Mouse (Mus musculus): Measurements from ENCODE around the gene Crygn.
"Not testable (repeated sequence)": the region's sequence is repeated elsewhere in the genome, so short reads cannot be mapped to it uniquely, and the experiment has no call there.

Gene Crygn

GRCm38 (mm10) chr5:24757816-24758215, at the start of gene Crygn:
Crygn (minus strand) TSS chr5:24758008.
- no peak for DNase-seq

- DNase-seq, result no peak
Observed at GRCm38 (mm10) chr5:24805222-24805621, 47.4 kb upstream of the Crygn start.

GRCm38 (mm10) chr5:24804661-24805060, 46.9 kb upstream of the Crygn start:
- no peak for DNase-seq

GRCm38 (mm10) chr5:24801841-24802624, 44.2 kb upstream of the Crygn start:
- DNase-seq, result no peak

GRCm38 (mm10) chr5:24800416-24800815, 42.6 kb upstream of the Crygn start:
- no peak for DNase-seq

- DNase-seq, result no peak
Observed at GRCm38 (mm10) chr5:24798639-24799038, 40.8 kb upstream of the Crygn start.

- DNase-seq, result no peak
Observed at GRCm38 (mm10) chr5:24797858-24798257, 40.0 kb upstream of the Crygn start.

GRCm38 (mm10) chr5:24792961-24793360, 35.2 kb upstream of the Crygn start:
- DNase-seq, result no peak

GRCm38 (mm10) chr5:24782957-24783356, 25.1 kb upstream of the Crygn start:
- no peak for DNase-seq

- no peak for DNase-seq
Observed at GRCm38 (mm10) chr5:24781048-24781447, 23.2 kb upstream of the Crygn start.

GRCm38 (mm10) chr5:24779881-24780512, 22.2 kb upstream of the Crygn start:
- peak in 1 of 2 experiments; percentile 15 for DNase-seq

- no peak for DNase-seq
Observed at GRCm38 (mm10) chr5:24779321-24779720, 21.5 kb upstream of the Crygn start.

GRCm38 (mm10) chr5:24778843-24779140, 21.0 kb upstream of the Crygn start:
- no peak for DNase-seq

- no peak for DNase-seq
Observed at GRCm38 (mm10) chr5:24778082-24778842, 20.5 kb upstream of the Crygn start.

GRCm38 (mm10) chr5:24776681-24777080, 18.9 kb upstream of the Crygn start:
- no peak for DNase-seq

GRCm38 (mm10) chr5:24774549-24774948, 16.7 kb upstream of the Crygn start:
- not testable (repeated sequence) for DNase-seq

GRCm38 (mm10) chr5:24756931-24757330, 877 bp downstream of the Crygn start:
- DNase-seq, result no peak

- no peak for DNase-seq
Observed at GRCm38 (mm10) chr5:24752175-24752498, 5.7 kb downstream of the Crygn start.

- DNase-seq, result peak; percentile 28 to 36
Observed at GRCm38 (mm10) chr5:24751305-24752174, 6.3 kb downstream of the Crygn start.

- peak; percentile 75 to 84 for DNase-seq
Observed at GRCm38 (mm10) chr5:24750321-24751304, 7.2 kb downstream of the Crygn start.

GRCm38 (mm10) chr5:24749731-24750130, 8.1 kb downstream of the Crygn start:
- DNase-seq, result no peak

GRCm38 (mm10) chr5:24747533-24747932, 10.3 kb downstream of the Crygn start:
- no peak for DNase-seq
